ENCODE assay signal across 14 mouse cellular contexts in the genomic region with DNA sequence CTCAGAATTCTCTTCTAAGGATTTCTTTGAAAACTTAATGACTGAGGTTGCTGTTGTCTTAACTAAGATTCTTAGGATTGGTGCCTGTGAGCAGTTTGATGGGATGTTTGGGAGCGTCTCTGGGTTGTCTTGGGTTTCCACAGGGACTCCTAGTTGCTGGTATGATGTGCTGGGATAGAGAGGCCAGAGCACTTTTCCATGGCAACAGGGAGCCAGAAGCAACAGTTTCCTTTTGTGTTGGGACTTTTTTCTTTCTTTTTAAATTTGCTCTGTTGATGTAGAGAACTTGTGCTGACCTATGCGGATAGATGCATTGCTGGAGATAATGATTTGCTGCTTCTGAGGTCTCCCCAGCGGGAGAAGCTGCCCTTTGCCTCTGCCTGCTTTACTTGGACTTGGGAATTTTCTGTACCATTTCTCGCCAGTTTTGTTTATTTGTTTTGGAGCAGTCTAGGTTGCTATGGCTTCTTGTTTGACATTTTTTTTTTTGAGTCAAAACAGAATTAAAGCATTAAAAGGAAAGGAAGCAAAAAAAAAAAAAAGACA. TPM values are rescaled to one million over a fixed set of nuclear protein-coding genes. Genes with fewer than 3 reads are reported as not detected.
DNase-seq lines count a peak whose midpoint lies in the region; ATAC-seq and TF ChIP-seq lines count a peak whose summit lies in the region.
"Had no signal": no experiment of that assay in that cellular context is flagged by ENCODE, and none has a peak within 500 bp of the region (broad histone marks: within the 10 kb centered on the region; RNA-seq: fewer than 3 reads in every experiment).

No protein-coding gene starts in this region.

- no peak for TF ChIP-seq POLR2A in testis, adult 2 months (IDR thresholded peaks at IDR 0.05; ENCODE audit: control insufficient read depth, low read depth, low read length)
- no peak for TF ChIP-seq POLR2A in limb, embryonic 14.5 days (IDR thresholded peaks at IDR 0.05; ENCODE audit: borderline replicate concordance, extremely low read depth, insufficient read depth, insufficient read length)

- H3K27ac ChIP-seq in testis, adult 2 months (ENCODE audit: control insufficient read depth, insufficient read depth, low read depth, low read length), result peak overlapping the region; percentile 29
- peak overlapping the region; percentile 55 for H3K27ac ChIP-seq in limb, embryonic 14.5 days (replicated peaks; ENCODE audit: low read depth, low read length)
- H3K27ac ChIP-seq in stomach, postnatal 0 days (replicated peaks), result no peak overlapping the region

- TF ChIP-seq CTCF in testis, adult 2 months (IDR thresholded peaks at IDR 0.05; ENCODE audit: control insufficient read depth, insufficient read depth, insufficient replicate concordance, low read depth, low read length), result no peak
- no peak for TF ChIP-seq CTCF in stomach, postnatal 0 days (IDR thresholded peaks at IDR 0.05; ENCODE audit: low read depth)

- H3K27me3 ChIP-seq in testis, adult 2 months (ENCODE audit: control insufficient read depth, insufficient read depth, low read length), result no peaks in the 10 kb centered on the region
- no peaks in the 10 kb centered on the region for H3K27me3 ChIP-seq in limb, embryonic 14.5 days (ENCODE audit: control insufficient read depth, insufficient read depth, low read length)
- no peaks in the 10 kb centered on the region for H3K27me3 ChIP-seq in stomach, postnatal 0 days (ENCODE audit: control insufficient read depth, insufficient read depth, low read length)

- peak overlapping the region; percentile 21; the same call in 1 of the 2 replicates for H3K9ac ChIP-seq in limb, embryonic 14.5 days (ENCODE audit: low read depth, low read length, severe bottlenecking)
- H3K9ac ChIP-seq in stomach, postnatal 0 days (ENCODE audit: low read length), result no peak overlapping the region

- no peaks in the 10 kb centered on the region for H3K9me3 ChIP-seq in limb, embryonic 14.5 days (ENCODE audit: control insufficient read depth, low read length)
- H3K9me3 ChIP-seq in stomach, postnatal 0 days (ENCODE audit: control insufficient read depth, low read length), result no peaks in the 10 kb centered on the region

- ATAC-seq in limb, embryonic 14.5 days (ENCODE audit: low FRiP score, low read depth), result no peak
- ATAC-seq in megakaryocyte progenitor cell, adult 5-6 weeks (replicated peaks; ENCODE audit: poor library complexity), result no peak
- no peak for ATAC-seq in stomach, postnatal 0 days (ENCODE audit: low FRiP score, low TSS enrichment)

- H3K4me2 ChIP-seq in limb, embryonic 14.5 days (replicated peaks; ENCODE audit: low read depth, low read length, severe bottlenecking), result peak overlapping the region; percentile 31; the same call in 1 of the 2 replicates
- no peak overlapping the region for H3K4me2 ChIP-seq in stomach, postnatal 0 days (replicated peaks; ENCODE audit: low read depth)

- peaks cover 5% of the 10 kb centered on the region for H3K4me1 ChIP-seq in testis, adult 2 months (ENCODE audit: control insufficient read depth, insufficient read depth, low read length)
- peaks cover 13% of the 10 kb centered on the region; the same call in 1 of the 2 replicates for H3K4me1 ChIP-seq in limb, embryonic 14.5 days (ENCODE audit: control insufficient read depth, insufficient read depth, low read length)
- no peaks in the 10 kb centered on the region for H3K4me1 ChIP-seq in stomach, postnatal 0 days (replicated peaks; ENCODE audit: control insufficient read depth, insufficient read depth)

- H3K36me3 ChIP-seq in testis, adult 2 months (ENCODE audit: control insufficient read depth, insufficient read depth, low read length), result no peaks in the 10 kb centered on the region
- no peaks in the 10 kb centered on the region for H3K36me3 ChIP-seq in limb, embryonic 14.5 days (ENCODE audit: control insufficient read depth, insufficient read depth, low read length)
- no peaks in the 10 kb centered on the region for H3K36me3 ChIP-seq in stomach, postnatal 0 days (ENCODE audit: control insufficient read depth, insufficient read depth, low read length)

- no peak for DNase-seq in testis, postnatal 10 days (ENCODE audit: low spot score)
- peak; percentile 47 for DNase-seq in kidney, adult 11 months
- DNase-seq in limb, embryonic 14.5 days (ENCODE audit: low spot score), result no peak
- no peak for DNase-seq in stomach, postnatal 0 days (ENCODE audit: low spot score)
- DNase-seq in thymus, postnatal 36 days, result no peak
- DNase-seq: cerebellum, adult 11-12 months; heart, postnatal 10 days; layer of hippocampus, postnatal 36 days; thymus, adult 2 months had no signal

- WGBS in limb, embryonic 14.5 days, result 70% methylated on average over 4 of the region's 4 CpGs
- 47% methylated on average over 4 of the region's 4 CpGs for WGBS in stomach, postnatal 0 days

- no peak overlapping the region for H3K4me3 ChIP-seq in testis, adult 2 months (ENCODE audit: control insufficient read depth, low read depth, low read length)
- no peak overlapping the region for H3K4me3 ChIP-seq in limb, embryonic 14.5 days (replicated peaks; ENCODE audit: low read length)
- no peak overlapping the region for H3K4me3 ChIP-seq in stomach, postnatal 0 days (ENCODE audit: low read depth, low read length)

- TF ChIP-seq EP300 in stomach, postnatal 0 days (optimal IDR thresholded peaks at IDR 0.05), result no peak

RNA-seq across cellular contexts. Expression of gene C1qtnf3, which starts 0.7 kb away (rescaled TPM):
- polyA plus RNA-seq in testis, adult 2 months (2012; rRNA removed), result 3.1 and 4.2 TPM in 2 replicates
- polyA plus RNA-seq in limb, embryonic 14.5 days (2012; rRNA removed), result 119 and 130 TPM in 2 replicates
- polyA plus RNA-seq in limb, embryonic 14.5 days (2014; fragmentation: Nextera tagmentation; extraction: Ambion mirVana), result 92.6 and 108 TPM in 2 replicates
- total RNA-seq in megakaryocyte progenitor cell, adult 5-6 weeks (2015), result not detected in 2 replicates
- total RNA-seq in megakaryocyte progenitor cell, adult 5-6 weeks (2017), result not detected in 2 replicates
- polyA plus RNA-seq in stomach, postnatal 0 days (2015; fragmentation: Nextera tagmentation; extraction: Ambion mirVana), result 16.8 and 22.2 TPM in 2 replicates
- total RNA-seq: layer of hippocampus, postnatal 36 days; monocyte, adult 5-6 weeks had no signal

RNA-seq across cellular contexts. Expression of gene Amacr, which starts 28.7 kb away (rescaled TPM):
- polyA plus RNA-seq in testis, adult 2 months (2012; rRNA removed), result 2.4 and 2.7 TPM in 2 replicates
- polyA plus RNA-seq in limb, embryonic 14.5 days (2012; rRNA removed), result 22.2 and 25.7 TPM in 2 replicates
- polyA plus RNA-seq in limb, embryonic 14.5 days (2014; fragmentation: Nextera tagmentation; extraction: Ambion mirVana), result 25.3 and 26.5 TPM in 2 replicates
- total RNA-seq in megakaryocyte progenitor cell, adult 5-6 weeks (2015), result 2.6 and 2.8 TPM in 2 replicates
- 2.0 and 3.3 TPM in 2 replicates for total RNA-seq in megakaryocyte progenitor cell, adult 5-6 weeks (2017)
- polyA plus RNA-seq in stomach, postnatal 0 days (2015; fragmentation: Nextera tagmentation; extraction: Ambion mirVana), result 12.3 and 12.9 TPM in 2 replicates
- total RNA-seq: monocyte, adult 5-6 weeks had no signal

RNA-seq across cellular contexts. Expression of gene Slc45a2, which starts 47.7 kb away (rescaled TPM):
- polyA plus RNA-seq in testis, adult 2 months (2012; rRNA removed), result 0.07 and 0.28 TPM in 2 replicates
- 0.12 and 0.19 TPM in 2 replicates for polyA plus RNA-seq in limb, embryonic 14.5 days (2012; rRNA removed)
- 0.65 and 1.1 TPM in 2 replicates for polyA plus RNA-seq in limb, embryonic 14.5 days (2014; fragmentation: Nextera tagmentation; extraction: Ambion mirVana)
- total RNA-seq in megakaryocyte progenitor cell, adult 5-6 weeks (2015), result not detected in 2 replicates
- not detected in 2 replicates for total RNA-seq in megakaryocyte progenitor cell, adult 5-6 weeks (2017)
- 0.04 TPM in 1 of 2 replicates, not detected in the other for polyA plus RNA-seq in stomach, postnatal 0 days (2015; fragmentation: Nextera tagmentation; extraction: Ambion mirVana)
- total RNA-seq: gastrocnemius, postnatal 25 days; heart, postnatal 10 days; layer of hippocampus, postnatal 36 days; monocyte, adult 5-6 weeks had no signal
- polyA plus RNA-seq: liver, embryonic 16.5 days; thymus, adult 2 months had no signal
